Mouse (Mus musculus) forebrain, embryonic 15.5 days (tissue): ENCODE results near the gene Fabp6. TPM values are rescaled to one million over a fixed set of nuclear protein-coding genes. Genes with fewer than 3 reads are reported as not detected.

ENCODE experiments used
- ATAC-seq: fragments of 200-750 bp; cut with Nextera tagmentation; replicated peaks from 2 replicates; pipeline ENCODE4 v1.8.0; 2017; ENCODE audit warnings: mild to moderate bottlenecking, moderate TSS enrichment, moderate library complexity
- H3K27ac ChIP-seq: fragments of 300-500 bp; sonication (generic); replicated peaks from 2 replicates; pipeline ENCODE4 v1.5.1; 2015; ENCODE audit warnings: mild to moderate bottlenecking, inconsistent platforms
- H3K27me3 ChIP-seq: fragments of 300-500 bp; sonication (generic); 2 replicates; pipeline ENCODE4 v1.6.1; 2015; ENCODE audit warnings: inconsistent platforms
- H3K36me3 ChIP-seq: fragments of 300-500 bp; sonication (generic); 2 replicates; pipeline ENCODE4 v1.6.1; 2015; ENCODE audit warnings: mild to moderate bottlenecking, inconsistent platforms
- H3K4me1 ChIP-seq: fragments of 300-500 bp; sonication (generic); 2 replicates; pipeline ENCODE4 v1.6.1; 2015; ENCODE audit warnings: inconsistent platforms
- H3K4me2 ChIP-seq: fragments of 300-500 bp; sonication (generic); replicated peaks from 2 replicates; pipeline ENCODE4 v1.6.1; 2015; ENCODE audit warnings: mild to moderate bottlenecking, inconsistent platforms
- H3K4me3 ChIP-seq: fragments of 300-500 bp; sonication (generic); 2 replicates; pipeline ENCODE4 v1.5.1; 2015; ENCODE audit warnings: mild to moderate bottlenecking, inconsistent platforms
- H3K9ac ChIP-seq: fragments of 300-500 bp; sonication (generic); replicated peaks from 2 replicates; pipeline ENCODE4 v1.6.1; 2015; ENCODE audit warnings: mild to moderate bottlenecking, inconsistent platforms
- H3K9me3 ChIP-seq: fragments of 300-500 bp; sonication (generic); 2 replicates; pipeline ENCODE4 v1.6.1; 2016; ENCODE audit warnings: inconsistent platforms
- WGBS: fragments of 180-500 bp; shearing (Covaris S2); methylation state at CpG from one replicate; pipeline ENCODE4 v1.1.7; 2015; ENCODE audit warnings: mixed read lengths; 5-methylcytosine and 5-hydroxymethylcytosine counted together
- polyA plus RNA-seq: library from polyadenylated mRNA; unstranded; fragments of >200 nt; fragmentation: Nextera tagmentation; extraction: Ambion mirVana; gene quantifications from 2 replicates; pipeline ENCODE4 v1.2.1, GENCODE M21; 2015

Gene Fabp6
- polyA plus RNA-seq, 1 experiment from 2014 or later: not detected

- H3K27me3 ChIP-seq: no peaks in the 10 kb centered on the region
- no peak overlapping the region for H3K4me2 ChIP-seq
- H3K9ac ChIP-seq: no peak overlapping the region
- no peak overlapping the region for H3K27ac ChIP-seq
- 12% methylated on average over 5 of the region's 6 CpGs for WGBS
- H3K4me3 ChIP-seq: no peak overlapping the region
- peaks cover 10% of the 10 kb centered on the region for H3K4me1 ChIP-seq
- peaks cover 7% of the 10 kb centered on the region for H3K36me3 ChIP-seq
- 0 out of 2 replicates have a peak, but pooled peaks have one; percentile 33 for ATAC-seq
- H3K9me3 ChIP-seq: no peaks in the 10 kb centered on the region
Measured at GRCm38 (mm10) chr11:43559515-43560292, 41.6 kb downstream of the Fabp6 start.

GRCm38 (mm10) chr11:43556538-43556937 is 44.8 kb downstream of the Fabp6 start:
- no peak for ATAC-seq
- Histone ChIP-seq H3K4me1 (peaks cover 4% of the 10 kb centered on the region; the same call in 1 of the 2 replicates), H3K27me3 (no peaks in the 10 kb centered on the region), H3K4me3 (no peak overlapping the region), H3K27ac (no peak overlapping the region), H3K36me3 (peaks cover 7% of the 10 kb centered on the region), H3K4me2 (no peak overlapping the region), H3K9me3 (no peaks in the 10 kb centered on the region), H3K9ac (no peak overlapping the region)
- WGBS: 88% methylated on average over 11 of the region's 11 CpGs

- Histone ChIP-seq H3K4me1 (peaks cover 26% of the 10 kb centered on the region), H3K4me2 (no peak overlapping the region), H3K4me3 (no peak overlapping the region), H3K9me3 (no peaks in the 10 kb centered on the region), H3K36me3 (peaks cover 1% of the 10 kb centered on the region; the same call in 1 of the 2 replicates), H3K27ac (no peak overlapping the region), H3K27me3 (no peaks in the 10 kb centered on the region), H3K9ac (no peak overlapping the region)
- 73% methylated on average over 6 of the region's 6 CpGs for WGBS
- no peak for ATAC-seq
Measured at GRCm38 (mm10) chr11:43552675-43553074, 48.7 kb downstream of the Fabp6 start.

- Histone ChIP-seq H3K4me3 (no peak overlapping the region), H3K27me3 (no peaks in the 10 kb centered on the region), H3K9ac (no peak overlapping the region), H3K36me3 (no peaks in the 10 kb centered on the region), H3K4me1 (peaks cover 26% of the 10 kb centered on the region), H3K4me2 (no peak overlapping the region), H3K9me3 (no peaks in the 10 kb centered on the region), H3K27ac (no peak overlapping the region)
- no peak for ATAC-seq
- WGBS: 90% methylated on average over 3 of the region's 3 CpGs
Measured at GRCm38 (mm10) chr11:43551756-43552155, 49.6 kb downstream of the Fabp6 start.

- Histone ChIP-seq H3K4me1 (peaks cover 33% of the 10 kb centered on the region), H3K4me3 (no peak overlapping the region), H3K9me3 (no peaks in the 10 kb centered on the region), H3K9ac (no peak overlapping the region), H3K36me3 (no peaks in the 10 kb centered on the region), H3K27me3 (no peaks in the 10 kb centered on the region), H3K27ac (no peak overlapping the region), H3K4me2 (no peak overlapping the region)
- ATAC-seq: no peak
- 46% methylated on average over 11 of the region's 11 CpGs for WGBS
Measured at GRCm38 (mm10) chr11:43549701-43550100, 51.6 kb downstream of the Fabp6 start.

GRCm38 (mm10) chr11:43548657-43549435 is 52.5 kb downstream of the Fabp6 start:
- H3K9ac ChIP-seq: no peak overlapping the region
- ATAC-seq: no peak; the same call in 1 of the 2 replicates
- peaks cover 33% of the 10 kb centered on the region for H3K4me1 ChIP-seq
- peak overlapping the region; percentile 69 for H3K27ac ChIP-seq
- WGBS: 38% methylated on average over 12 of the region's 12 CpGs
- H3K4me3 ChIP-seq: no peak overlapping the region
- H3K36me3 ChIP-seq: no peaks in the 10 kb centered on the region
- H3K4me2 ChIP-seq: no peak overlapping the region
- H3K27me3 ChIP-seq: no peaks in the 10 kb centered on the region
- H3K9me3 ChIP-seq: no peaks in the 10 kb centered on the region

- Histone ChIP-seq H3K27ac (peak overlapping the region; percentile 69), H3K9me3 (no peaks in the 10 kb centered on the region), H3K4me3 (no peak overlapping the region), H3K27me3 (no peaks in the 10 kb centered on the region), H3K4me1 (peaks cover 33% of the 10 kb centered on the region), H3K36me3 (no peaks in the 10 kb centered on the region), H3K4me2 (no peak overlapping the region), H3K9ac (no peak overlapping the region)
- 7% methylated on average over 7 of the region's 7 CpGs for WGBS
- ATAC-seq: peak; percentile 86
Measured at GRCm38 (mm10) chr11:43548148-43548547, 53.2 kb downstream of the Fabp6 start.

GRCm38 (mm10) chr11:43546678-43547077 is 54.7 kb downstream of the Fabp6 start:
- Histone ChIP-seq H3K27me3 (no peaks in the 10 kb centered on the region), H3K9ac (no peak overlapping the region), H3K36me3 (no peaks in the 10 kb centered on the region), H3K4me1 (peaks cover 33% of the 10 kb centered on the region), H3K4me2 (no peak overlapping the region), H3K27ac (no peak overlapping the region), H3K9me3 (no peaks in the 10 kb centered on the region), H3K4me3 (no peak overlapping the region)
- no peak for ATAC-seq
- 16% methylated on average over 4 of the region's 4 CpGs for WGBS

Other genes starting within 250 kb of the Fabp6 start
- gene Pttg1, start 175.3 kb downstream of the Fabp6 start, polyA plus RNA-seq: 30.7 and 34.8 TPM in 2 replicates
- gene Slu7, start 167.8 kb downstream of the Fabp6 start, polyA plus RNA-seq: 72.1 and 75.4 TPM in 2 replicates
- 5.3 and 5.4 TPM in 2 replicates for gene C1qtnf2, start 127.3 kb downstream of the Fabp6 start, polyA plus RNA-seq
- gene Ccnjl, start 72.8 kb downstream of the Fabp6 start, polyA plus RNA-seq: 11.7 and 13.5 TPM in 2 replicates
- 2.9 and 3.6 TPM in 2 replicates for gene 4933415A04Rik, start 14.5 kb downstream of the Fabp6 start, polyA plus RNA-seq
- 28.8 and 33.4 TPM in 2 replicates for gene Pwwp2a, start 80.5 kb upstream of the Fabp6 start, polyA plus RNA-seq
- gene Ttc1, start 146.5 kb upstream of the Fabp6 start, polyA plus RNA-seq: 82.1 and 83.8 TPM in 2 replicates